Mouse (Mus musculus) midbrain, embryonic 13.5 days (tissue): ENCODE data around the gene Il10. TPM values are rescaled to one million over a fixed set of nuclear protein-coding genes. Genes with fewer than 3 reads are reported as not detected.

Source experiments
- ATAC-seq: fragments of 200-750 bp; cut with Nextera tagmentation; 2 replicates; pipeline ENCODE4 v1.8.0; 2017; ENCODE audit warnings: mild to moderate bottlenecking, moderate TSS enrichment, moderate library complexity
- H3K27ac ChIP-seq: fragments of 300-500 bp; sonication (generic); 2 replicates; pipeline ENCODE4 v1.5.1; 2015; ENCODE audit warnings: inconsistent platforms, mild to moderate bottlenecking, moderate library complexity
- H3K27me3 ChIP-seq: fragments of 300-500 bp; sonication (generic); 2 replicates; pipeline ENCODE4 v1.6.1; 2015; ENCODE audit warnings: mild to moderate bottlenecking, inconsistent platforms
- H3K36me3 ChIP-seq: fragments of 300-500 bp; sonication (generic); 2 replicates; pipeline ENCODE4 v1.6.1; 2015; ENCODE audit warnings: mild to moderate bottlenecking, inconsistent platforms
- H3K4me1 ChIP-seq: fragments of 300-500 bp; sonication (generic); replicated peaks from 2 replicates; pipeline ENCODE4 v1.6.1; 2015; ENCODE audit warnings: inconsistent platforms
- H3K4me2 ChIP-seq: fragments of 300-500 bp; sonication (generic); replicated peaks from 2 replicates; pipeline ENCODE4 v1.6.1; 2015; ENCODE audit warnings: moderate library complexity, mild to moderate bottlenecking, inconsistent platforms
- H3K4me3 ChIP-seq: fragments of 300-500 bp; sonication (generic); replicated peaks from 2 replicates; pipeline ENCODE4 v1.5.1; 2015; ENCODE audit warnings: mild to moderate bottlenecking, inconsistent platforms
- H3K9ac ChIP-seq: fragments of 300-500 bp; sonication (generic); replicated peaks from 2 replicates; pipeline ENCODE4 v1.6.1; 2015; ENCODE audit warnings: mild to moderate bottlenecking, inconsistent platforms
- H3K9me3 ChIP-seq: fragments of 300-500 bp; sonication (generic); 2 replicates; pipeline ENCODE4 v1.6.1; 2016; ENCODE audit warnings: mild to moderate bottlenecking, inconsistent platforms
- WGBS: fragments of 180-500 bp; shearing (Covaris S2); methylation state at CpG from one replicate; pipeline ENCODE4 v1.1.7; 2015; 5-methylcytosine and 5-hydroxymethylcytosine counted together
- polyA plus RNA-seq: library from polyadenylated mRNA; unstranded; fragments of >200 nt; fragmentation: Nextera tagmentation; extraction: Ambion mirVana; gene quantifications from 2 replicates; pipeline ENCODE4 v1.2.1, GENCODE M21; 2015

The Il10 gene
- polyA plus RNA-seq, 1 experiment from 2014 or later, result not detected

- ATAC-seq, result no peak
- Histone ChIP-seq H3K4me2 (no peak overlapping the region), H3K9ac (no peak overlapping the region), H3K4me1 (no peaks in the 10 kb centered on the region), H3K9me3 (no peaks in the 10 kb centered on the region), H3K27me3 (no peaks in the 10 kb centered on the region), H3K4me3 (no peak overlapping the region), H3K36me3 (no peaks in the 10 kb centered on the region), H3K27ac (no peak overlapping the region)
- WGBS, result 85% methylated on average over 3 of the region's 3 CpGs
Measured at GRCm38 (mm10) chr1:131000296-131000695, 19.3 kb upstream of the Il10 start.

GRCm38 (mm10) chr1:131002561-131002960 lies 17.1 kb upstream of the Il10 start:
- H3K27me3 ChIP-seq, result no peaks in the 10 kb centered on the region
- no peaks in the 10 kb centered on the region for H3K9me3 ChIP-seq
- no peaks in the 10 kb centered on the region for H3K4me1 ChIP-seq
- no peak overlapping the region for H3K27ac ChIP-seq
- no peaks in the 10 kb centered on the region for H3K36me3 ChIP-seq
- no peak overlapping the region for H3K4me2 ChIP-seq
- no peak for ATAC-seq
- 92% methylated on average over 2 of the region's 2 CpGs for WGBS
- no peak overlapping the region for H3K4me3 ChIP-seq
- no peak overlapping the region for H3K9ac ChIP-seq

- no peaks in the 10 kb centered on the region for H3K36me3 ChIP-seq
- no peak overlapping the region for H3K4me2 ChIP-seq
- no peak overlapping the region for H3K4me3 ChIP-seq
- 62% methylated on average over 17 of the region's 17 CpGs for WGBS
- no peak overlapping the region for H3K9ac ChIP-seq
- ATAC-seq, result no peak
- no peaks in the 10 kb centered on the region for H3K27me3 ChIP-seq
- H3K9me3 ChIP-seq, result no peaks in the 10 kb centered on the region
- H3K27ac ChIP-seq, result no peak overlapping the region
- no peaks in the 10 kb centered on the region for H3K4me1 ChIP-seq
Measured at GRCm38 (mm10) chr1:131003037-131003922, 16.4 kb upstream of the Il10 start.

GRCm38 (mm10) chr1:131006069-131006468 lies 13.6 kb upstream of the Il10 start:
- Histone ChIP-seq H3K4me1 (no peaks in the 10 kb centered on the region), H3K27ac (no peak overlapping the region), H3K36me3 (no peaks in the 10 kb centered on the region), H3K4me2 (no peak overlapping the region), H3K9me3 (no peaks in the 10 kb centered on the region), H3K9ac (no peak overlapping the region), H3K27me3 (no peaks in the 10 kb centered on the region), H3K4me3 (no peak overlapping the region)
- 77% methylated on average over 1 of the region's 1 CpGs for WGBS
- no peak for ATAC-seq

GRCm38 (mm10) chr1:131010201-131011153 lies 9.2 kb upstream of the Il10 start:
- H3K4me3 ChIP-seq, result no peak overlapping the region
- H3K36me3 ChIP-seq, result no peaks in the 10 kb centered on the region
- 89% methylated on average over 17 of the region's 17 CpGs for WGBS
- no peak overlapping the region for H3K9ac ChIP-seq
- no peaks in the 10 kb centered on the region for H3K9me3 ChIP-seq
- no peaks in the 10 kb centered on the region for H3K27me3 ChIP-seq
- no peak overlapping the region for H3K27ac ChIP-seq
- H3K4me2 ChIP-seq, result no peak overlapping the region
- no peak for ATAC-seq
- H3K4me1 ChIP-seq, result no peaks in the 10 kb centered on the region

GRCm38 (mm10) chr1:131012494-131012893 lies 7.2 kb upstream of the Il10 start:
- no peak overlapping the region for H3K4me2 ChIP-seq
- no peaks in the 10 kb centered on the region for H3K4me1 ChIP-seq
- no peaks in the 10 kb centered on the region for H3K27me3 ChIP-seq
- no peak overlapping the region for H3K4me3 ChIP-seq
- ATAC-seq, result no peak
- WGBS, result 72% methylated on average over 8 of the region's 8 CpGs
- no peak overlapping the region for H3K9ac ChIP-seq
- no peak overlapping the region for H3K27ac ChIP-seq
- H3K36me3 ChIP-seq, result no peaks in the 10 kb centered on the region
- no peaks in the 10 kb centered on the region for H3K9me3 ChIP-seq

GRCm38 (mm10) chr1:131013926-131014325 lies 5.7 kb upstream of the Il10 start:
- 96% methylated on average over 5 of the region's 5 CpGs for WGBS
- ATAC-seq, result no peak

GRCm38 (mm10) chr1:131015281-131015680 lies 4.4 kb upstream of the Il10 start:
- H3K36me3 ChIP-seq, result no peaks in the 10 kb centered on the region
- no peaks in the 10 kb centered on the region for H3K9me3 ChIP-seq
- H3K27me3 ChIP-seq, result no peaks in the 10 kb centered on the region
- no peak overlapping the region for H3K9ac ChIP-seq
- 87% methylated on average over 6 of the region's 6 CpGs for WGBS
- no peak for ATAC-seq
- H3K27ac ChIP-seq, result no peak overlapping the region
- H3K4me1 ChIP-seq, result no peaks in the 10 kb centered on the region
- H3K4me2 ChIP-seq, result no peak overlapping the region
- H3K4me3 ChIP-seq, result no peak overlapping the region

More at GRCm38 (mm10) chr1:131013926-131014325, 5.7 kb upstream of the Il10 start:
- no peak overlapping the region for H3K27ac ChIP-seq
- no peak overlapping the region for H3K4me2 ChIP-seq
- no peaks in the 10 kb centered on the region for H3K4me1 ChIP-seq
- no peaks in the 10 kb centered on the region for H3K27me3 ChIP-seq
- no peak overlapping the region for H3K9ac ChIP-seq
- no peak overlapping the region for H3K4me3 ChIP-seq
- H3K9me3 ChIP-seq, result no peaks in the 10 kb centered on the region
- no peaks in the 10 kb centered on the region for H3K36me3 ChIP-seq

GRCm38 (mm10) chr1:131015879-131016278 lies 3.8 kb upstream of the Il10 start:
- H3K36me3 ChIP-seq, result no peaks in the 10 kb centered on the region
- ATAC-seq, result no peak
- no peaks in the 10 kb centered on the region for H3K4me1 ChIP-seq
- no peak overlapping the region for H3K4me3 ChIP-seq
- 93% methylated on average over 7 of the region's 7 CpGs for WGBS
- H3K9me3 ChIP-seq, result no peaks in the 10 kb centered on the region
- no peak overlapping the region for H3K4me2 ChIP-seq
- no peak overlapping the region for H3K27ac ChIP-seq
- H3K9ac ChIP-seq, result no peak overlapping the region
- H3K27me3 ChIP-seq, result no peaks in the 10 kb centered on the region

GRCm38 (mm10) chr1:131020425-131021310 lies 1.0 kb downstream of the Il10 start:
- Histone ChIP-seq H3K9ac (no peak overlapping the region), H3K36me3 (no peaks in the 10 kb centered on the region), H3K27ac (no peak overlapping the region), H3K9me3 (no peaks in the 10 kb centered on the region), H3K27me3 (no peaks in the 10 kb centered on the region), H3K4me2 (no peak overlapping the region), H3K4me3 (no peak overlapping the region), H3K4me1 (no peaks in the 10 kb centered on the region)
- ATAC-seq, result no peak
- WGBS, result 51% methylated on average over 12 of the region's 12 CpGs

- Histone ChIP-seq H3K36me3 (no peaks in the 10 kb centered on the region), H3K9ac (no peak overlapping the region), H3K4me3 (no peak overlapping the region), H3K4me1 (no peaks in the 10 kb centered on the region), H3K27ac (no peak overlapping the region), H3K9me3 (no peaks in the 10 kb centered on the region), H3K27me3 (no peaks in the 10 kb centered on the region), H3K4me2 (no peak overlapping the region)
- ATAC-seq, result no peak
- WGBS, result 79% methylated on average over 9 of the region's 9 CpGs
Measured at GRCm38 (mm10) chr1:131021438-131021837, 1.8 kb downstream of the Il10 start.
